Mouse (Mus musculus) embryonic fibroblast, embryonic 13.5 days (primary cell): ENCODE results near the gene Zfp324.

Source experiments
- CTCF ChIP-seq: IDR thresholded peaks from 2 replicates; pipeline ENCODE4 v1.5.1; 2011; ENCODE audit warnings: mild to moderate bottlenecking, control low read depth, low read length, moderate library complexity, borderline replicate concordance; ENCODE audit not compliant: insufficient read depth
- POLR2A ChIP-seq: IDR thresholded peaks from 2 replicates; pipeline ENCODE4 v1.6.1; 2011; ENCODE audit warnings: low read depth, mild to moderate bottlenecking, control low read depth, low read length, moderate library complexity

- TF ChIP-seq POLR2A (no peak), CTCF (no peak)
Measured at GRCm38 (mm10) chr7:13006011-13006410, 40.4 kb downstream of the Zfp324 start.
